Mouse (Mus musculus): ENCODE measurements around the gene Plxdc2. TPM values are rescaled to one million over a fixed set of nuclear protein-coding genes. Genes with fewer than 3 reads are reported as not detected.

The Plxdc2 gene
- polyA plus RNA-seq (2012; ENCODE audit: low replicate concordance): 0.72 and 0.90 TPM in 2 replicates

GRCm38 (mm10) chr2:16356106-16356818 lies at the start of gene Plxdc2:
Gene Plxdc2, plus strand, starts transcription at chr2:16356304.

